Mouse (Mus musculus) hematopoietic stem cell, adult 5-6 weeks (primary cell): Measurements from ENCODE around the gene Ubr4. TPM values are rescaled to one million over a fixed set of nuclear protein-coding genes. Genes with fewer than 3 reads are reported as not detected.
A peak's percentile ranks its signal among the peaks of the same experiment; 100 is the strongest.

ENCODE experiments used
- ATAC-seq, 2 experiments: fragments of 125-278 bp in 1 of 2; replicated peaks in 1 of 2; 2 replicates each; pipeline ENCODE4 v1.8.0; 2016 to 2017; ENCODE audit warnings: inconsistent platforms in 2 of 2, mild to moderate bottlenecking in 2 of 2, moderate number of reproducible peaks in 2 of 2, low read depth in 1 of 2, moderate TSS enrichment in 1 of 2; ENCODE audit not compliant: low FRiP score in 2 of 2, poor library complexity in 2 of 2, severe bottlenecking in 2 of 2, insufficient read depth in 1 of 2, low TSS enrichment in 1 of 2
- total RNA-seq: library from RNA; stranded (forward); fragments of 172-1452, 232-1000 nt; gene quantifications from 2 replicates; pipeline ENCODE4 v1.2.3, GENCODE M21; 2017

The Ubr4 gene
- 72.9 and 77.5 TPM in 2 replicates for total RNA-seq

DNA sequence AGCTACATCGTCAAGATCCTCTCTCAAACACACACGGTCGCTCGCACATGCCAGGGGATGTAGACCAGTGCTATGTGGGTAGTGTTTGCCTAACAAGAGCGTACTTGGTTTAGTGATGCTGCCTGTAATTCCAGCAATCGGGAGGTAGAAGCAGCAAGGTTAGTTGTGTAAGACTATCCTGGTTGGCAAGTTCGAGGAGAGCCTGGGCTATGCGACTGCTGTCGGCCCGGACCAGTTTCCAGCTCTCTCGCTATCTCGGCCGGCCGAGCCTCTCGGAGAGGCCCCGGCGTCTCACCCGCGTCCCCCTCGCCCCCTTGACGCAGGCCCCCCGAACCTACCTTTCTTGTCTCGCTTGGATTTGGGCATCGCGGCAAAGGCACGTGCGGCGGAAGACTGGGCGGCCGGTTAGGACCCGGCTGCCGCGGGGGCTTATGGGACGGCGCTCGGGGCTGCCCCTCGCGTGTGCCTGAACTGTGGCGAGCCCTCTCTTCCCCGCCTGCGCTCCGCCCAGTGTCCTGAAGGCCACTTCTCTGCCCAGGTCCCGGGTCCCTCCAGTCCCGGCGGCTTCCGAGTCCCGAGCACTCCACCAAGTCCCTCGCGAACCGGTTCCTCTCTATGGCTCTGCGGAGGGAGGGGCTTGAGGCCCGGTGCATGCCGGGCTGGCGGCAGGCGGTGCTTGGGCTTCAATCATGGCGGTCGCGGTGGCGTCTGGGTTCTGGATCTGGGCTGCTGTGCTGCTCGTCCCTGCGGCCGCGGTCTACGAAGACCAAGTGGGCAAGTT lies at the start of gene Ubr4, which contains the start of the genes Mrto4 and Emc1:
Gene Ubr4, plus strand, starts transcription at position 679 of the 781 bp plus-strand sequence.
Gene Mrto4, minus strand, starts transcription at position 646 of the 781 bp plus-strand sequence.
Gene Emc1, plus strand, starts transcription at position 657 of the 781 bp plus-strand sequence.
- ATAC-seq: peak; percentile 96 to 97

DNA sequence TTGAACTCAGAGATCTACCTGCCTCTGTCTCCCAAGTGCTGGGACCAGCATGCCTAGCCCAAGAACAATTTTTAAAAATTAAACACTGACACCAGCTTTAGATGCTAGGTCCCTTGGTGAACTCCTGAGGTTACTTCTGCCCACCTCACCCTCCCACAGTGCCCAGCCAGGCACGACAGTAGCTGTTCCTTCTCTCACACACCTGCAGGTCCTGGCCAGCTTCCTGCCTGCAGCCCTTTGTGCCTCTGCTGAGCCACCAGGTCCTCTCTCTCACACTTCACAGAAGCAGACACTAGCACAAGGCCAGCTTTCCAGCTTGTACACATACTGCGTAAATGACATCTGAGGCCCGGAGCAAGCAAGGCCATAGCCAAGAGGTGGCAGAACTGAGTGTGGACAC lies 46.9 kb upstream of the Ubr4 start:
- ATAC-seq: no peak

DNA sequence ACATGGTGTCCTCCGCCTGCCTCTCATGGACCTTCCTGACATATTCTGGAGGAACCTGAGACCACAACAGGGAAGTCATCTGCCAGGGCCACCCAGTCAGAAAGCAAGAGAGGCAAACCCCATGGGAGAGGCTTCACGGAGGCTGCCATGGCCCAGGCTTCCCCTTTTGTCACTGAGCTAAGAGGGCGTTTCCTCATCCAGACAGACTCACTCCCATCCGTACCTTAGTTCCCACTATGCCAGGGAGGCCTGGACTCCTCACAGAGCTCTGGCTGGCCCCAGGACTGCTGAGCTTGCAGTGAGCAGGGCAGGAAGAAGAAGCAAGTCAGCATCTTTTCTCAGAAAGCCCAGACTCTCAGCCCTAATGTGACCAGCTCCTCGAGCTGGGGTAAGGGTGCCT lies 44.5 kb upstream of the Ubr4 start:
- peak; percentile 2 to 30; a peak in 1 of 4 replicates for ATAC-seq

DNA sequence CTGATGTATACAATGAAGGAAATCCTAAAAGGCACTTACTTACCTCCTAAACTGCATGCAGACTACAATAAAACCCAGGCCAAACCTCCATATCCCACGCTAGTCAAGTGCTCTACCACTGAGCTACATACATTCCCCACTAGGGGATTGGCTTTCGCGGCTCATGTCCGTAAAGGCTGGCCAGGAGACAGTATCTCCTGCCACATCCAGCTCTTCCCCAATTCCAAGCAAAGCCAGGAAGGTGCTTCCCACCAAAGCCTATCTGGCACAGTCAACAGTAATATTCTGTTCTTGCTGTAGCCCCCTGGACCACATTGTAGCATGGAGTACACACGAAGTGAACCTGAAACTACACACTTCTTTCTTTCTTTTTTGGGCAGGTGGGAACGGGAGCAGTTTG lies 42.8 kb upstream of the Ubr4 start:
- ATAC-seq: no peak

GRCm38 (mm10) chr4:139310171-139310898 lies 42.1 kb upstream of the Ubr4 start, which contains the start of the genes Pqlc2 and Akr7a5:
TSS of gene Pqlc2 (minus strand) at chr4:139310708.
TSS of gene Akr7a5 (plus strand) at chr4:139310744.
- ATAC-seq: peak; percentile 70 to 80

DNA sequence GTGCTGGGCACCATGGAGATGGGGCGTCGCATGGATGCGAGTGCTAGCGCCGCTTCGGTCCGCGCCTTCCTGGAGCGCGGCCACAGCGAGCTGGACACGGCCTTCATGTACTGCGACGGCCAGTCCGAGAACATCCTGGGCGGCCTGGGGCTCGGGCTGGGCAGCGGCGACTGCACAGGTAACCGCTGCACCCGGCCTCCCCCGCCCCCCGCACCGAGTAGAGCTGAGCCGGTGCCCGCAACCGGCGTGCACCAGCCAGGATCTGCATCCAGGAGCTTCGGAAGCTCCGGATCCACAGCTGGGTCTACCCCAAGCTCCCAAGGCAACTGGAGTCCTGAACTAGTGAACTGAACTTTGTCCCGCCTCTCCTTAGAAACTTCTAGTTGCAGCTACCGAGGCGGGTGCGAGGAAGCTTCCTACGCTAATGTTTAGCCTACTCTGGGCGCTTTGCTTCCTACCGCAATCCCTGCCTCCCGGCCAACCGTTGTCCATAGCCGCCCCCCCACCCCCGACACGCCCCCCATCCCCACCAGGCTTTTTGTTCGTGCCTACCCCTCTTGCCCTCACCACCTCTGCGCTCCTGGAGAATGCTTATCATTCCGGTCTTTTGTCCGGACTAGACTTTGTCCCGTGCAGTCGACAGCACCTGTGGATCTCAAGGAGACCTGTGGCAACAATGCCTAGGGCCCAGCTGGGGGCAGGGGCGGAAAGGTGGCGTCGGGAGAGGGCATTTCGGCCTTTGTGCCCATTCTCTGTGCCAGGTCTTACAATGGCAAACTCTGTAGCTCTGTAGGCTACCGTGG lies 41.3 kb upstream of the Ubr4 start:
- no peak for ATAC-seq

- ATAC-seq: no peak
Observed at GRCm38 (mm10) chr4:139311707-139312106, 40.7 kb upstream of the Ubr4 start.

DNA sequence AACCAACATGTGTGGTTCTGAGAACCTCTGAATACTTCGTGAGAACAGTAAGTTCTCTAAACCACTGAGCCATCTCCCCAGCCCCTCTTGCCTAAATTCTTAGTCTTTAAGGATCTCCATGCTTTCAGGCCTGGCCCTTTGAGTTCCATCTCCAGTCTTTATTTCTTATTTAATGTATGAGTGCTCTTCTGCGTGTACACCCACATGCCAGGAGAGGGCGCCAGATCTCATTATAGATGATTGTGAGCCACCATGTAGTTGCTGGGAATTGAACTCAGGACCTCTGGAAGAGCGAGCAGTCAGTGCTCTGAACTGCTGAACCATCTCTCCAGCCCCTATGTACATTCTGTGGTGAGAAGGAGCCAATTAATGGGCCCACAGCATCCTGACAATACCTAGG lies 39.8 kb upstream of the Ubr4 start:
- no peak for ATAC-seq

DNA sequence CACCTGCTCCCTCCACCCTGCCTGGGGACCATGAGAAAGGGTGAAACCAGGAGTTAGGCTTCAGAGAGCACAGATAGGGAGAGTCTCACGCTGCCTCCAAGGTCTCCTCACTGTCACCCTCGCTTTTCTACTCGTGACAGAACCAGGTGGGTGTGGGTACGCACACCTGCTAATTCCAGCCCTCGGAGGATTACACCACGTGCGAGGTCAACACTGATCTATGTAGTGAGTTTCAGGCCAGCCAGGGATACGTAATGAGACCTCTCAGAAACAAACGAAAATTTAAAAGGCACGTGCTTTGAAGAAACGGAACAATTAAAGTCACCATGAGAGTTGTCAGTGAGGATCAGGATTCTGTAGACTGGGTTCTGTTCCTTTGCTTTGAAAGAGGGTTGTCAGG lies 34.0 kb upstream of the Ubr4 start:
- 0 out of 4 replicates have a peak, but pooled peaks of 1 of the 2 experiments have one; percentile 7 for ATAC-seq

DNA sequence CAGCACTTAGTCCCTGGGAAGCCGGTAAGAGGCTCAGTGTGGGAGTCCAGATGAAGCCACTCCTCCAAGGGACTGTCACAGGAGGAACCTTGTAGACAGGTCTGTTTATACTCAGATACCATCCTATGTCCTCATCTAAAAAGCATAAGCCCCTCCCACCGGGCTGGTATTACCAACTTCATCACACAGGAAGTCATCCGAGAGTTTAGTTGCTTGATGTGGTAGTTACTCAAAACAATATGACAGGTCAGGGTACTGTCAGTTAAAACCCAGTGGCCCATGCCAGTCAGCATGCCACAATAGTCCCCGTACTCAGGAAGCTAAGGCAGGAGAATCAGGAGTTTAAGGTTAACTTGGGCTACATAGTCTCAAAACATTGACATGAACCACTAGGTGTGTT lies 32.7 kb upstream of the Ubr4 start:
- no peak for ATAC-seq

DNA sequence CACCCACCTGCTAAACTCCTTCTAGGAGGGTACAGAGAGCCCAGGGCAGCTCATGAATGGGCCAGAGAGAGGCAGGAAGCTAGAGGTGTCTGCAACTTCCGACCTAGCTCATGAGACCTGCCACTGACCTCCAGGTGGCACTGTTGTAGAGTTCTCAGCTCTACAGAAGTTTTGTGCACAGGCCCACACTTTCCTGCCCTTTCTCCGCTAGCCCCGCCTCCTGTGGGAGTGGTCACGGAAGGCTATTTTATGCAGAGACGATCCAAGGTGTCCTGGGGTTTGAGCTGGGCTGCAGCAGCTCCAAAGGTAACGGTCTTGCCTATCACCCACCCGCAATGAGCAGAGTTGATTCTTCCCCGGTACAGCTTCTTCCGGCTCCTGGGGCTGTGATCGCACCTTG lies 21.8 kb upstream of the Ubr4 start:
- ATAC-seq: peak; percentile 97 to 98

DNA sequence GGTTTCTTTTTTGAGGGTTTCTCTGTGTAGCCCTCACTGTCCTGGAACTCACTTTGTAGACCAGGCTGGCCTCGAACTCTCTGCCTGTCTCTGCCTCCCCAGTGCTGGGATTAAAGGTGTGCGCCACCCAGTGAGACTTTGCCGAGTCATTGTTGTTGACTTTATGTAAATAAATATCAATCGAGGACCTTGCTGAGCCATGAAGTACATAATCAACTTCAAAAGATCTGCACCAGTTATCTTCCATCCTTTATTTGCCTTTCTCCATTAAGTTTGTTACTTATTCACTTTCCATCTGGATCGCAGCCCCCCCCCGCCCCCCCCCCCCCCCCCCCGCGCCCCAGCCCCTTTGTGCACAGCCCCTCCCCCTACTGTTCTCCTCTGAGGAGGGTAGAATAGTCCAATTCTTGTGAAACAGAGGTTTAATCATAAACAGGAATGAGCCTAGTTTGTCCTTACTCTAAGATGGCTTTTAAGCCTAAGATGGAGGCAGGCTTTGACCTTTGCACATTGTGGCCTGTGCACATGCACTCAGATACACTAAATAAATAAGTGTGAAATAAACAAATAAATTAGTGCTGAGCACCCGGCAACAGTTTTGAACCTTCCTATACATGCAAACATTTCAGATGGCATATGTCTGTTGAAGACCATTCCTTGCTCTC lies 17.6 kb upstream of the Ubr4 start:
- no peak for ATAC-seq

DNA sequence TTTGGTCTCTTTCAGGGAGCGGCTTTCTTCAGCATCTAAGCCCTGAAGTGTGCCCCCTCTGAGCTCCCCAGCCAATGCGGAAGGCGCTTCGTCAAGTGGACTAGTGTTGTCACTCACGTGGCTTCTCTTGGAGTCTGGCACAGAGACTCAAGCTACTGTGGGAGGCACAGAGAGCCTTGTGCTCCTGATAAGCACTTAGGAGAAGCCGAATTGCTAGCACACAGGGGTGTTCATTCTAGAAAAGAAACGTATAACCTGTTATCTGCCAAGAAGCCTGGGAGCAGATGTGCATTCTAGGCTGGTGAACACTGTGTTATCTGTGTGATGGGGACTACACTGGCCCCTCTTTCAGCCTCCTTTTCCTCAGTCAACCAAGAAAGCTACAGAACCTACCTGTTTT lies 16.9 kb upstream of the Ubr4 start:
- ATAC-seq: peak in 1 of 2 experiments; percentile 18; a peak in 1 of 4 replicates

GRCm38 (mm10) chr4:139336822-139337483 lies 15.5 kb upstream of the Ubr4 start:
- ATAC-seq: peak; percentile 89 to 91

DNA sequence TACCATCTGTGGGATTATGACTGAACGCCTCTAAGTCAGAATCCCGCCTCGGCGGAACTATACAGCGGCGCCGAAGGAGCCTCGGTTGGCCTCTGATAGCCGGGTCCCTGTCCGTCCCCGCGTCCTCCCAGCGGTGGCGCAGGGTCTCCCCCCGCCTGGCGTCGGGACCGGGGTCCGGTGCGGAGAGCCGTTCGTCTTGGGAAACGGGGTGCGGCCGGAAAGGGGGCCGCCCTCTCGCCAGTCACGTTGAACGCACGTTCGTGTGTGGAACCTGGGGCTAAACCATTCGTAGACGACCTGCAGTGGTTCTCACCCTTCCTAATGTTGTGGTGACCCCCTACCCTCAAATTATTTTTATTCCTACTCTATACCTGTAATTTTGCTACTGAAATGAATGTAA lies 14.3 kb upstream of the Ubr4 start:
- no peak for ATAC-seq

GRCm38 (mm10) chr4:139340835-139341234 lies 11.6 kb upstream of the Ubr4 start:
- ATAC-seq: no peak
